Mouse (Mus musculus) megakaryocyte, embryonic 14.5 days (primary cell): Measurements from ENCODE around the gene Gm27029.

Experiments used
- FLI1 ChIP-seq: IDR thresholded peaks from 2 replicates; pipeline ENCODE4 v1.6.1; 2012; ENCODE audit warnings: low read length, inconsistent platforms, mixed read lengths
- GATA1 ChIP-seq: IDR thresholded peaks from 3 replicates; pipeline ENCODE4 v1.6.1; 2012; ENCODE audit warnings: mixed read lengths, low read length, inconsistent platforms, borderline replicate concordance

GRCm38 (mm10) chr11:101433396-101433795 lies 8.8 kb upstream of the Gm27029 start:
- TF ChIP-seq GATA1: no peak
- no peak for TF ChIP-seq FLI1
